Comparison of ENCODE assay signal across 10 mouse cellular contexts in genomic region chr4:152832757-152833363, GRCm38 (mm10).
DNase-seq lines count a peak whose midpoint lies in the region; ATAC-seq and TF ChIP-seq lines count a peak whose summit lies in the region.
"Had no signal": no experiment of that assay in that cellular context is flagged by ENCODE, and none has a peak within 500 bp of the region (broad histone marks: within the 10 kb centered on the region; RNA-seq: fewer than 3 reads in every experiment).

No protein-coding gene starts in this region.

- TF ChIP-seq POLR2A in brain, embryonic 14.5 days (IDR thresholded peaks at IDR 0.05; ENCODE audit: borderline replicate concordance, extremely low read depth, insufficient read depth, insufficient read length, poor library complexity, severe bottlenecking): no peak

- TF ChIP-seq CTCF in brain, embryonic 14.5 days (IDR thresholded peaks at IDR 0.05; ENCODE audit: borderline replicate concordance, extremely low read depth, insufficient read depth, insufficient read length): no peak

- peaks cover 34% of the 10 kb centered on the region for H3K4me1 ChIP-seq in hindbrain, embryonic 15.5 days (replicated peaks)
- peaks cover 31% of the 10 kb centered on the region for H3K4me1 ChIP-seq in midbrain, embryonic 16.5 days (ENCODE audit: control insufficient read depth, insufficient read depth, low read length)

- no peaks in the 10 kb centered on the region for H3K36me3 ChIP-seq in hindbrain, embryonic 15.5 days
- no peaks in the 10 kb centered on the region for H3K36me3 ChIP-seq in midbrain, embryonic 16.5 days (ENCODE audit: control insufficient read depth, insufficient read depth, low read length)

- no peak overlapping the region for H3K4me2 ChIP-seq in hindbrain, embryonic 15.5 days
- no peak overlapping the region for H3K4me2 ChIP-seq in midbrain, embryonic 16.5 days (ENCODE audit: low read length)

- WGBS in hindbrain, embryonic 15.5 days: 54% methylated on average over 10 of the region's 10 CpGs
- 39% methylated on average over 10 of the region's 10 CpGs for WGBS in midbrain, embryonic 16.5 days

- no peak overlapping the region for H3K4me3 ChIP-seq in hindbrain, embryonic 15.5 days
- H3K4me3 ChIP-seq in midbrain, embryonic 16.5 days (ENCODE audit: low read depth, low read length): no peak overlapping the region

- no peak for ATAC-seq in hindbrain, embryonic 15.5 days (ENCODE audit: low FRiP score, low read depth)
- ATAC-seq in midbrain, embryonic 16.5 days: peak; percentile 50; the same call in 1 of the 2 replicates
- ATAC-seq: lung, postnatal 0 days had no signal

- no peaks in the 10 kb centered on the region for H3K9me3 ChIP-seq in hindbrain, embryonic 15.5 days
- peaks cover 7% of the 10 kb centered on the region for H3K9me3 ChIP-seq in midbrain, embryonic 16.5 days (replicated peaks; ENCODE audit: control insufficient read depth, low read length, poor library complexity, severe bottlenecking)

- peak overlapping the region; percentile 54 for H3K27ac ChIP-seq in hindbrain, embryonic 15.5 days (replicated peaks)
- H3K27ac ChIP-seq in midbrain, embryonic 16.5 days (ENCODE audit: low read length): peak overlapping the region; percentile 81

- H3K9ac ChIP-seq in hindbrain, embryonic 15.5 days: no peak overlapping the region
- no peak overlapping the region for H3K9ac ChIP-seq in midbrain, embryonic 16.5 days (ENCODE audit: low read depth, low read length)

- no peaks in the 10 kb centered on the region for H3K27me3 ChIP-seq in hindbrain, embryonic 15.5 days
- no peaks in the 10 kb centered on the region for H3K27me3 ChIP-seq in midbrain, embryonic 16.5 days (ENCODE audit: control insufficient read depth, insufficient read depth, low read depth, low read length)

- peak; percentile 17 to 47 for DNase-seq in frontal cortex, adult 2 months (ENCODE audit: extremely low spot score in 1 of 2, low spot score in 1 of 2)
- no peak for DNase-seq in frontal cortex, postnatal 14 days (ENCODE audit: low spot score in 2 of 2)
- DNase-seq in brain, embryonic 14.5 days (ENCODE audit: low read depth): peak; percentile 88
- DNase-seq in B cell, adult 2 months: no peak
- DNase-seq in liver: no peak
- DNase-seq in adrenal gland, postnatal 14 days: no peak
- DNase-seq: thymus, adult 2 months had no signal

Comparison
In these comparisons a context has a peak if more than half of its experiments do, and no peak if none do; other contexts are left out.
1. DNase-seq: peak in frontal cortex, adult 2 months (2 of 2) and brain, embryonic 14.5 days (single experiment); none in frontal cortex, postnatal 14 days (0 of 2), B cell, adult 2 months (0 of 2), liver (single experiment) and adrenal gland, postnatal 14 days (single experiment).